32 mouse cellular contexts compared by ENCODE assay signal in genomic region chr8:45889737-45890136, GRCm38 (mm10). TPM values are rescaled to one million over a fixed set of nuclear protein-coding genes. Genes with fewer than 3 reads are reported as not detected.
"Had no signal": no experiment of that assay in that cellular context is flagged by ENCODE, and none has a peak within 500 bp of the region (broad histone marks: within the 10 kb centered on the region; RNA-seq: fewer than 3 reads in every experiment).

No protein-coding gene starts in this region.

- H3K4me2 ChIP-seq: hindbrain, embryonic 12.5 days; hindbrain, embryonic 14.5 days; intestine, embryonic 15.5 days; limb, embryonic 12.5 days; liver, embryonic 11.5 days; liver, embryonic 13.5 days; liver, embryonic 15.5 days had no signal

- H3K9ac ChIP-seq: hindbrain, embryonic 12.5 days; hindbrain, embryonic 14.5 days; intestine, embryonic 15.5 days; limb, embryonic 12.5 days; liver, embryonic 13.5 days; liver, embryonic 15.5 days had no signal

- H3K36me3 ChIP-seq: hindbrain, embryonic 10.5 days; hindbrain, embryonic 12.5 days; intestine, embryonic 15.5 days; limb, embryonic 10.5 days; limb, embryonic 12.5 days; liver, embryonic 13.5 days; liver, embryonic 15.5 days had no signal

- ATAC-seq: hindbrain, embryonic 16.5 days; inflammation-experienced regulatory T-cells, adult 6 months; intestine, embryonic 15.5 days; intestine, postnatal 0 days had no signal

- H3K4me3 ChIP-seq: heart, adult 2 months; heart, embryonic 10.5 days; hindbrain, embryonic 10.5 days; hindbrain, embryonic 12.5 days; intestine, embryonic 15.5 days; layer of hippocampus, adult 2 months; limb, embryonic 10.5 days; limb, embryonic 12.5 days; liver, embryonic 13.5 days; liver, embryonic 15.5 days had no signal

- H3K9me3 ChIP-seq: heart, embryonic 10.5 days; hindbrain, embryonic 10.5 days; hindbrain, embryonic 12.5 days; intestine, embryonic 15.5 days; limb, embryonic 10.5 days; limb, embryonic 12.5 days; liver, embryonic 13.5 days; liver, embryonic 15.5 days had no signal

- H3K27ac ChIP-seq: heart, adult 2 months; heart, embryonic 10.5 days; hindbrain, embryonic 10.5 days; hindbrain, embryonic 12.5 days; hindbrain, embryonic 14.5 days; intestine, embryonic 15.5 days; layer of hippocampus, adult 2 months; limb, embryonic 10.5 days; limb, embryonic 12.5 days; liver, embryonic 13.5 days; liver, embryonic 15.5 days had no signal

- H3K27me3 ChIP-seq: intestine, embryonic 15.5 days; limb, embryonic 12.5 days had no signal

- DNase-seq: gastrocnemius, postnatal 25 days; heart, adult 2 months; heart, postnatal 14 days; heart, postnatal 36 days; kidney, adult 18-20 months; kidney, adult 8-10 months; kidney, postnatal 10 days; kidney, postnatal 25 days; kidney, postnatal 4 days; layer of hippocampus, adult 9-11 months; layer of hippocampus, postnatal 36 days; liver; liver, embryonic 13.5 days had no signal

- H3K4me1 ChIP-seq: liver, embryonic 13.5 days; liver, embryonic 15.5 days had no signal

RNA-seq across cellular contexts. Expression of gene Pdlim3, which starts 4.5 kb away (rescaled TPM):
- polyA plus RNA-seq: inflammation-experienced regulatory T-cells, adult 6 months had no signal

RNA-seq across cellular contexts. Expression of gene Ccdc110, which starts 44.7 kb away (rescaled TPM):
- total RNA-seq: gastrocnemius, adult 8-10 months; gastrocnemius, postnatal 25 days; gastrocnemius, postnatal 4 days; heart, adult 2 months; heart, postnatal 14 days; heart, postnatal 36 days had no signal
- polyA plus RNA-seq: heart, adult 2 months; heart, embryonic 14.5 days; heart, embryonic 16.5 days; hindbrain, embryonic 10.5 days; hindbrain, embryonic 14.5 days; inflammation-experienced regulatory T-cells, adult 6 months; intestine, embryonic 15.5 days; intestine, postnatal 0 days; kidney, embryonic 14.5 days; kidney, embryonic 16.5 days; limb, embryonic 10.5 days; liver, embryonic 11.5 days; liver, embryonic 13.5 days; liver, embryonic 15.5 days had no signal
